16 mouse cellular contexts compared by ENCODE assay signal in genomic region chr12:80776046-80776634, GRCm38 (mm10). TPM values are rescaled to one million over a fixed set of nuclear protein-coding genes. Genes with fewer than 3 reads are reported as not detected.
DNase-seq lines count a peak whose midpoint lies in the region; ATAC-seq and TF ChIP-seq lines count a peak whose summit lies in the region.
"Had no signal": no experiment of that assay in that cellular context is flagged by ENCODE, and none has a peak within 500 bp of the region (broad histone marks: within the 10 kb centered on the region; RNA-seq: fewer than 3 reads in every experiment).

No protein-coding gene starts in this region.

- H3K9ac ChIP-seq in liver, embryonic 16.5 days (ENCODE audit: low read depth, low read length), result peak overlapping the region; percentile 19
- no peak overlapping the region for H3K9ac ChIP-seq in hindbrain, embryonic 11.5 days (ENCODE audit: low read depth, low read length)
- H3K9ac ChIP-seq in midbrain, embryonic 13.5 days (replicated peaks), result no peak overlapping the region

- peak overlapping the region; percentile 10; the same call in 1 of the 2 replicates for H3K4me3 ChIP-seq in G1E (ENCODE audit: low read depth, low read length)
- peak overlapping the region; percentile 8 for H3K4me3 ChIP-seq in erythroblast, embryonic 14.5 days (replicated peaks)
- H3K4me3 ChIP-seq in liver, embryonic 16.5 days (ENCODE audit: low read depth, low read length), result no peak overlapping the region
- H3K4me3 ChIP-seq in hindbrain, embryonic 11.5 days (ENCODE audit: low read depth, low read length), result no peak overlapping the region
- no peak overlapping the region for H3K4me3 ChIP-seq in midbrain, embryonic 13.5 days (replicated peaks)

- peaks cover 85% of the 10 kb centered on the region for H3K4me1 ChIP-seq in G1E (ENCODE audit: insufficient read depth, low read depth, low read length)
- H3K4me1 ChIP-seq in erythroblast, embryonic 14.5 days (ENCODE audit: control insufficient read depth), result peaks cover 78% of the 10 kb centered on the region
- H3K4me1 ChIP-seq in liver, embryonic 16.5 days (ENCODE audit: control insufficient read depth, low read depth, low read length), result peaks cover 38% of the 10 kb centered on the region
- H3K4me1 ChIP-seq in hindbrain, embryonic 11.5 days (replicated peaks; ENCODE audit: control insufficient read depth, insufficient read depth, low read length), result no peaks in the 10 kb centered on the region
- no peaks in the 10 kb centered on the region for H3K4me1 ChIP-seq in midbrain, embryonic 13.5 days (replicated peaks)

- 0 out of 2 replicates have a peak overlapping the region, but pooled peaks have one; percentile 1 for H3K4me2 ChIP-seq in liver, embryonic 16.5 days (ENCODE audit: low read depth, low read length)
- no peak overlapping the region for H3K4me2 ChIP-seq in hindbrain, embryonic 11.5 days (replicated peaks; ENCODE audit: low read depth, low read length)
- no peak overlapping the region for H3K4me2 ChIP-seq in midbrain, embryonic 13.5 days (replicated peaks)
- H3K4me2 ChIP-seq: midbrain, embryonic 11.5 days had no signal

- ATAC-seq in G1E (ENCODE audit: extremely low read depth, insufficient number of reproducible peaks, low FRiP score, poor library complexity, severe bottlenecking), result no peak
- ATAC-seq in liver, embryonic 16.5 days (ENCODE audit: low read depth), result peak; percentile 25
- ATAC-seq in hindbrain, embryonic 11.5 days (ENCODE audit: low FRiP score), result no peak
- no peak for ATAC-seq in midbrain, embryonic 13.5 days
- ATAC-seq: forebrain, embryonic 16.5 days had no signal

- peak; percentile 15 for DNase-seq in CD4-positive helper T cell, adult 2 months (ENCODE audit: low read depth, low spot score)
- DNase-seq in G1E (ENCODE audit: low spot score), result no peak
- no peak for DNase-seq in urinary bladder, postnatal 4 days (ENCODE audit: low spot score in 2 of 2)
- DNase-seq in hindbrain, embryonic 11.5 days (ENCODE audit: low spot score), result no peak
- DNase-seq: cerebellum, adult 2 months; embryo, embryonic 11 days; gastrocnemius, postnatal 10 days; heart, postnatal 4 days; kidney, postnatal 10 days; lung, postnatal 10 days had no signal

- peak overlapping the region; percentile 60 for H3K27ac ChIP-seq in liver, embryonic 16.5 days (ENCODE audit: low read length)
- H3K27ac ChIP-seq in hindbrain, embryonic 11.5 days (ENCODE audit: low read depth, low read length), result no peak overlapping the region
- H3K27ac ChIP-seq in midbrain, embryonic 13.5 days, result no peak overlapping the region

- H3K36me3 ChIP-seq in G1E (replicated peaks), result no peaks in the 10 kb centered on the region
- H3K36me3 ChIP-seq in erythroblast, embryonic 14.5 days (ENCODE audit: control insufficient read depth), result no peaks in the 10 kb centered on the region; the same call in 1 of the 2 replicates
- no peaks in the 10 kb centered on the region for H3K36me3 ChIP-seq in liver, embryonic 16.5 days (ENCODE audit: control insufficient read depth, insufficient read depth)
- H3K36me3 ChIP-seq in hindbrain, embryonic 11.5 days (ENCODE audit: control insufficient read depth, insufficient read depth, low read length), result no peaks in the 10 kb centered on the region
- H3K36me3 ChIP-seq in midbrain, embryonic 13.5 days, result no peaks in the 10 kb centered on the region

- no peak for TF ChIP-seq CTCF in G1E (IDR thresholded peaks at IDR 0.05; ENCODE audit: low read depth, low read length)

- 20% methylated on average over 4 of the region's 4 CpGs for WGBS in liver, embryonic 16.5 days (ENCODE audit: insufficient replicate concordance)
- 94% methylated on average over 4 of the region's 4 CpGs for WGBS in hindbrain, embryonic 11.5 days
- WGBS in midbrain, embryonic 13.5 days, result 91% methylated on average over 4 of the region's 4 CpGs

- no peaks in the 10 kb centered on the region for H3K9me3 ChIP-seq in G1E (replicated peaks)
- no peaks in the 10 kb centered on the region for H3K9me3 ChIP-seq in erythroblast, embryonic 14.5 days (ENCODE audit: control insufficient read depth, low read length)
- no peaks in the 10 kb centered on the region for H3K9me3 ChIP-seq in liver, embryonic 16.5 days (replicated peaks; ENCODE audit: control insufficient read depth, low read length)
- H3K9me3 ChIP-seq in hindbrain, embryonic 11.5 days (ENCODE audit: control insufficient read depth, low read length), result no peaks in the 10 kb centered on the region
- no peaks in the 10 kb centered on the region for H3K9me3 ChIP-seq in midbrain, embryonic 13.5 days

- no peaks in the 10 kb centered on the region for H3K27me3 ChIP-seq in G1E (ENCODE audit: insufficient read depth, low read length)
- no peaks in the 10 kb centered on the region for H3K27me3 ChIP-seq in erythroblast, embryonic 14.5 days (ENCODE audit: control insufficient read depth)
- H3K27me3 ChIP-seq in liver, embryonic 16.5 days (ENCODE audit: control insufficient read depth, insufficient read depth, low read depth, low read length), result no peaks in the 10 kb centered on the region
- H3K27me3 ChIP-seq in hindbrain, embryonic 11.5 days (ENCODE audit: control insufficient read depth, insufficient read depth, low read length), result no peaks in the 10 kb centered on the region
- H3K27me3 ChIP-seq in midbrain, embryonic 13.5 days, result no peaks in the 10 kb centered on the region

RNA-seq across cellular contexts. Expression of gene Susd6, which starts 14.2 kb away (rescaled TPM):
- total RNA-seq in G1E (2014; fragmentation: Nextera tagmentation) (123 and 135 TPM in 2 replicates), G1E (2017) (66.4 and 66.6 TPM in 2 replicates)
- 24.0 and 29.6 TPM in 2 replicates for polyA plus RNA-seq in G1E (2012)
- polyA plus RNA-seq in erythroblast, embryonic 14.5 days (2012), result 1.1 and 1.2 TPM in 2 replicates
- polyA plus RNA-seq in liver, embryonic 16.5 days (2015; fragmentation: Nextera tagmentation; extraction: Ambion mirVana), result 14.6 and 15.2 TPM in 2 replicates
- polyA plus RNA-seq in hindbrain, embryonic 11.5 days (2014; fragmentation: Nextera tagmentation; extraction: Ambion mirVana), result 17.7 and 18.2 TPM in 2 replicates
- polyA plus RNA-seq in midbrain, embryonic 13.5 days (2015; fragmentation: Nextera tagmentation; extraction: Ambion mirVana), result 13.0 and 14.5 TPM in 2 replicates

RNA-seq across cellular contexts. Expression of gene Ccdc177, which starts 15.7 kb away (rescaled TPM):
- total RNA-seq in G1E (2014; fragmentation: Nextera tagmentation), result not detected in 2 replicates
- 0.06 and 0.11 TPM in 2 replicates for total RNA-seq in G1E (2017)
- not detected in 2 replicates for polyA plus RNA-seq in G1E (2012)
- not detected in 2 replicates for polyA plus RNA-seq in erythroblast, embryonic 14.5 days (2012)
- polyA plus RNA-seq in liver, embryonic 16.5 days (2015; fragmentation: Nextera tagmentation; extraction: Ambion mirVana), result not detected in 2 replicates
- polyA plus RNA-seq in hindbrain, embryonic 11.5 days (2014; fragmentation: Nextera tagmentation; extraction: Ambion mirVana), result 3.9 and 4.6 TPM in 2 replicates
- 5.5 and 6.6 TPM in 2 replicates for polyA plus RNA-seq in midbrain, embryonic 13.5 days (2015; fragmentation: Nextera tagmentation; extraction: Ambion mirVana)
- polyA plus RNA-seq: C2C12 had no signal

Comparison
In these comparisons a context has a peak if more than half of its experiments do, and no peak if none do; other contexts are left out.
1. H3K4me3 ChIP-seq: peak in G1E (single experiment) and erythroblast, embryonic 14.5 days (single experiment); none in liver, embryonic 16.5 days (single experiment), hindbrain, embryonic 11.5 days (single experiment) and midbrain, embryonic 13.5 days (single experiment).